Mouse (Mus musculus): ENCODE measurements at regions not wholly inside any gene's neighbourhood (a gene's known extent, or its start where the extent isn't known, plus 50 kb on each side); places are given as distances from the start of the nearest gene placed in this dataset.

DNA sequence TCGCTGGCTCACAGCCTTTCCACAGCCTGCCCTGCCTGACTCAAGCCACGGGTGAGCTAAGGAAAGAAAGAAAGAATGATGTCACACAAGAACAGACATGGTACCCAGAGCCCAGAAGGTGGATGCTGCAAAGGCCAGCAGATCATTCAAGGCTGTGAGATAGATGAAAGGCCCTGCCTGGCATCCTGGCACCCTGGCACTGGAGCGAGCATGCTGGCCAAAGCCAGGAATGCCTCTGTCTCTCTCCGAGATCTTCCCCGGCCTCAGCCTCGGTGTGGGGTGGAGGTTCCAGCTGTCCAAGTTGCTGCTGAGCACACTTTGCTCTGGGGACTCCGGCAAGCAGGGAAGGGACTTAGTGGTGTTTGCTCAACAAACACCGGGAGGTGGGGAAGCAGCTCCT, 116.4 kb upstream of the Lhx5 start:
- no peak for DNase-seq (ENCODE audit: low spot score)

DNA sequence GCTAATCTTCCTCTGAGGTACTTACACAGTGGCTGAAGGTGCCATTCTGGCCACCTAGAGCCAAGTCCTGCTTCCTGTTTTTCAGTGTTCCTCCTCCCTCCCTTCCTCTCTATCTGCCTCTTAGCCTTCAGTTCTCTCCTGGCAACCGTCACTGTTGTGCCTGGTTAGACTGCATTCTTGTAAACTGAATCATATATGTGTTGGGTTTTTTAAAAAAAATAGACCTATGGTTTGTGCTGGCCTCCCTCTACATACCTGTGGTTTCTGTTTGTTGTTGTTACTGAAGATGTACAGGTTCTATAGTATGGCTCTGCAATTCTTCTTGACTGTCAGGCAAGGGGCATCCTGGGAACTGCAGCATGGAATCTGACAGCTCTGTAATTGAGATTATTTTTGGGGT, 112.5 kb upstream of the Lhx5 start:
- no peak for DNase-seq (ENCODE audit: low spot score)

DNA sequence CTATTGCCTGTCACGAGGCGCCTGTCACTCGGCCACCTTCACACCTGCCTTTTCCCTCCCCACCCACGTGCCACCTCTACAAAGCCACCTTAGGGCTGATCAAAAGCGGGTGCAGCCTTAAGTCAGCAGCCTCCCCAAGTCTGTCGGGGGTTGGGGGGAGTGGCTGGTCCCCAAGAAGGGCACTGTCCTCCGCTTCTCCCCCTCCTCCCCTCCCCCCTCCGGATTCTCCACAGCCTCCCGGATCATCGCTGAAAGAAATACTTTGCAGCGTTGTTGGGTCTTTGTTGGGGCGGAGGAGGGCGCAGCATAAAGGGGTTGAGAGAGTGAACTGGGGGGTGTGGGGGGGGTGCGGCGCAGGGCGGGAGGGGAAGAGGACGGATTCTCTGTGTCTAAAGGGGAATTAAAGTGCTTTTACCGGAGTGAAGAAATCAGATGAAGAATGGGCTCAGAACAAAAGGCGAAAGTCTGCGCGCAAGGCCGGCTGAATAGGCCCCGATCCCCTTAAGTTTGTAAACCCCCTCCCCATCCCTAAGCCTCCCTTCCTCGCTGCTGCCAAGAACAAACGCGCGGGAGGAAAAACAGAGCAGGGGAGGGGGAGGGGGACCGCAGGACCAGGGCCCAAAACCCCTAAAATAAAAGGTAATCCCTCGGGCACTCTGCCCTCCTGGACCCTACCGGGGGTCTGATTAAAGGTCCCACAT, 109.3 kb upstream of the Lhx5 start:
- DNase-seq (ENCODE audit: low spot score): no peak

DNA sequence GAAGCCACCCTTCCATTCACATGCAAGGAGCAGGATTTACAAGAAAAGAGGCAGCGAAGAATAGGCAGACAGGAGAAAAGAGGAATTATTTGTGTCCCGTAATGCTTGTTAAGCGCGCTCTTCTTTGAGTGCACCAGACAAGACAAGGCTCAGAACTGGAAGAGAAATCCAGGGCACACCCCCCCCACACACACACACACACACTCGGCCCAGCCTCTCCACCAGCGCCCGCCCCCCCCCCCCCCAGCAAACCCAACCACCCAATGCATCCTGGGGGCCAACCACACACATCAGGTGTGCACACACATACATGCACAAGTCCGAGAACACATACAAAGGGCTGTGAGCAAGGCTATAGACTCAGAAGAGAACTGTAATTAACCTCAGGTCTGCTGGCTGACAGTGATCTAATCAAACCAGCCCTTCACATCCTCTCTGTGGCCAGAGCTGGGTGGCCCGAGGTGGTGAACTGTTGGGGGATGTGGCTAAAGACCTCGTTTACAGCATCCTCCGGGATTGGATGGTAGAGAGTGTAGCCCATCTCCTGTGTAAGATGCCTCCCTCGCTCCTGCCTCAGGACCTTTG, 108.7 kb upstream of the Lhx5 start:
- DNase-seq (ENCODE audit: low spot score): no peak

DNA sequence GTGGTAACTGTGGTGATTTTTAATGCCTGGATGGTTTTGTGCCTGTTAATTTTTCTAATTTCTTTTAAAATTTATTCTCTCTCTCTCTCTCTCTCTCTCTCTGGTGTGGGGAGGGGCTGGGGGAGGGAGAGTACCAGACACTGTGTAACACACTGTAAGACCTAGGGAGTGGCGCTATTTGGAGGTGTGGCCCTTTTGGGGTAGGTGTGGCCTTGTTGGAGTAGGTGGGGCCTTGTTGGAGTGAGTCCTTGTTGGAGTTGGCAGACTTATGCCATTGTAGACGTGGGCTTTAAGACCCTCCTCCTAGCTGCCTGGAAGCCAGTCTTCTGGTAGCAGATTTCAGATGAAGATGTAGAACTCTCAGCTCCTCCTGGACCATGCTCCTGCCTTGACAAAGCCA, 107.4 kb upstream of the Lhx5 start:
- no peak for DNase-seq (ENCODE audit: low spot score)

DNA sequence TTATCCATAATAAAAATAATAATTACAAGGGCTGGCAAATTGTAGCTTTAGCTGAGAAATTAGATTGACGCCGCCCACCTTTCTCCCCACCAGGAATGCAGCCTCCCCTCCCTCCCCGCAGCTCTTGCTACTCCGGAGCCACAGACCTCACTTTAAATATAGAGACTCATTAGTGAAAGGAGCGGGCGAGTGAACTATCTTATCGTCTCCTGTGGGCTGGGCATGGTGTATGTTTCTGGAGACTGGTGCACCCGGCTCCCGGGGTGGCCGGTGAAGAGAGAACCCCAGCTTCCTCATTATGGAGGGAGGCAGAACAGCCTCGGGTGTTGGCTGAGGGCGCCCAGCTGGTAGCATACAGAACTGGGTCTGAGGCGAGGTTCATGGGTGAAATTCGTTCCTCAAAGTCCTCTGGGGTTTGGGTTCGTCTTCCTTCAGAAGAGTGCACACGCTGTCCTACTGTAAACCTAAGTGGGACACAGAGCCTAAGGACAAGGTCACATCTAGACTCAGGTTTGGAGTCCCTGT, 106.1 kb upstream of the Lhx5 start:
- no peak for DNase-seq (ENCODE audit: low spot score)

- peak; percentile 76 for DNase-seq (ENCODE audit: low spot score)
These were observed 99.5 kb upstream of the Lhx5 start for GRCm38 (mm10) chr5:120332030-120332429.

DNA sequence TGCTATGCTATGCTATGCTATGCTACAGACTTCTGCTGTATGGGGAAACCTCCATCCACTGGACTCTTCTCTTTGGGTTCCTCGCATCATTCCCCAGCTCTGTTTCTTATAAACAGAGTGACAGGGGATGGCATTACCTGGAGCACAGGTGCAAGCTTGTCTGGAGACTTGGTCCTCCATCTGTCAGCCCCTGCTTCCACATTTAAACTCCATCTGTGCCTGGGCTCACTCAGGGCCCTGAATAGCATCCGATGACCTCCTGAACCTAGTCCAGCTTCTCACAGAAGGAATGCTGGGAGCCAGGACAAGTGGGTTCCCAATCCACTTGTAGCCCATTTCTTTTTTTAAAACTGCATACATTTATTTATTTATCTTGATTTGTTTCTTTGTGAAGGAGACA, 92.3 kb upstream of the Lhx5 start:
- DNase-seq (ENCODE audit: low spot score): no peak

DNA sequence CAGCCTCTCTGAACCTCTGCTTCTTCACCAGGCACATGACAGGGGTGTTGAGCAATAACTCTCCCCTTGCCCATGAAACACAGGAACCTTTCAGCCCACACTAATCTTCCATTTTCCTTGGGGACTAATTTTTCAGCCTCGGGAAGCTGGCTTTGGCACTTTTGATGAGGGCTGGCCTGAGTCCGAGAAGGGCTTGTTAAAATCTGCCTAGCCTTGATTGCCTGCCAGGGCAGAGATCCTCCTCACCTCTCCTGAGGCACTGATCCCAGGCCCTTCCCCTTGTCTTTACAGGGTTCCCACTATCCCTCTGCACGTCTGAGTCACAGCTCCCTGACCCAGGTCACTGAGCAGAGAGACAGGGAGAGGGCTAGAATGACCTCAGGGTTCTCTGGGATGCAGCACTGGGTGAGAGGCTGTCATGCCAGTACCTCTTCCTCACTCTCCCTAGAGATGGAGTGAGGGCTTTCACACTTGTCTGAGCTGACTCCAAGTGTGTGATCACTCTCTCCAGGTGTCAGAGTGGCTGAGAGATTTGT, 90.7 kb upstream of the Lhx5 start:
- DNase-seq (ENCODE audit: low spot score): no peak

DNA sequence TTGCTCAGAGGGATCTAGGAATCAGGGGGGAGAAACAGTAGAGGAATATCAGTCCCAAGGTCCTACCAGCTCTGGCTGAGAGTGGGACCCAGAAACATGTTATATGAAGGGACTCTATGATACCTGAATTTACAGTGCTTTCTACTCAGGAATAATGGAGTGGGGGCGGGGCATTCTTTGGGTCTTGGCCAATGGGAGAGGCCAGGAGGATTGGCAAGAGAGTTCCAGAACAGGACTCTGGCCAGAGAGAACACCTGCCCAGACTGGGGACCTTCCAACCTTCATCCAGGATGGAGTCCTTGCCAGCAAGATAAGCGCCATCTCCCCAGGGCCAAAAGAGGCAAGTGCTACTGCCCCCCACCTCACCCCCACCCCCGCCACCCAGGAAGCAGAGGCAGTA, 81.0 kb upstream of the Lhx5 start:
- no peak for DNase-seq (ENCODE audit: low spot score)

- DNase-seq (ENCODE audit: low spot score): no peak
These were observed 79.7 kb upstream of the Lhx5 start for GRCm38 (mm10) chr5:120351827-120352226.

- DNase-seq (ENCODE audit: low spot score): no peak
These were observed 77.8 kb upstream of the Lhx5 start for GRCm38 (mm10) chr5:120353657-120354056.

DNA sequence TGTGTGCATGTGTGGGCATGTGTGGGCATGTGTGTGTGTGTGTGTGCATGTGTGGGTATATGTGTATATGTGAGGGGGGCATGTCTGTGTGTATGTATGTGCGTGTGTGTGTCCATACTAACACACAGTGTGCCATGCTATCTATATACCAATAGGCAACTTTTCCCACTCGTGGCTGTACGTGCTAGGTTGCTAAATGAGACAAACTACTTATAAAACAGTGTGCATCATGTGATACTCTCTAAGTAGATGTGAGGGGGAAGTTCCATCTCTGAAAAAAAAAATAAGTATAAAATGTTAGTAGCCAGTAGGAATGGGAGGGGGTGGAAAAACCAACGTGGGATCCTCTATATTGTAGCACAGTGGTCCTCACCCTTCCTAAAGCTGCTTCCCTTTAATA, 74.5 kb upstream of the Lhx5 start:
- DNase-seq (ENCODE audit: low spot score): no peak

DNA sequence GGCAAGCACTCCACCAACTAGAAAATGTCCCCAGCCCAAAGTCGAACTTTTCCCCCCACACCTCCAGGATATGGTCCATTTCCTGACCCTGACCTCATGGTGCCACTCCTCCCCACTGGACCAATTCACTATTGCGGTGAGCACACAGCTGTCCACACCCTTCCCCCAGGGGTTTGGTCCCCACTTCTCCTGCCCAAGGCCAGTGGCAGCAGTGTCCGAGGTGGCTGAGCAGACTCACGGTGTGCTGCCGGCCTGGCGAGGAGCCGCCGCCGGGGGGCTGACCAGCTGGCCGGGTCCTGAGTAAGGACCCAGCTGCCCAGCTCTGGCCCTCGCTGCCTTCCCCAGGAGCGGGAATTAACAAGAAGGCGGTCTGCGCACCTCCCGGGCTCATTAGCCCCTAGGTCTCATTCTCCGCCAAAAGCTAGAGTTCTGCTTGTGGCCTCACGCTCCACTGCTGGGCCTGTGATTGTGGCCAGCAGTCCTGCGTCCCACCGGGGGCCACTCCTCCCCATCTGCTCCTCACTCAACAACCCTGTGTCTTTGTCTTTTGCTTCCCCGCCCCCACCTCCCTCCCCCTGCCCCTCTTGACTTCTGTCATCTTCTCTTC, 73.3 kb upstream of the Lhx5 start:
- no peak for DNase-seq (ENCODE audit: low spot score)

- no peak for DNase-seq (ENCODE audit: low spot score)
These were observed 65.5 kb upstream of the Lhx5 start for GRCm38 (mm10) chr5:120365950-120366467.

- DNase-seq (ENCODE audit: low spot score): no peak
These were observed 62.7 kb upstream of the Lhx5 start for GRCm38 (mm10) chr5:120368797-120369196.

- no peak for DNase-seq (ENCODE audit: low spot score)
These were observed 60.2 kb upstream of the Lhx5 start for GRCm38 (mm10) chr5:120371176-120371819.

- DNase-seq (ENCODE audit: low spot score): no peak
These were observed 58.1 kb upstream of the Lhx5 start for GRCm38 (mm10) chr5:120373426-120373825.

Data from testis, postnatal 10 days (tissue).